Mouse (Mus musculus): ENCODE data around the gene St6galnac6. TPM values are rescaled to one million over a fixed set of nuclear protein-coding genes. Genes with fewer than 3 reads are reported as not detected.

St6galnac6 gene
- polyA plus RNA-seq, 1 experiment: 35.3 TPM

- Histone ChIP-seq H3K27ac (ENCODE audit: insufficient read depth, low read depth, low read length) (peak within 1 kb of the TSS; percentile 34), H3K4me1 (ENCODE audit: control insufficient read depth, insufficient read depth, low read length) (peaks cover 19% of the 10 kb centered on the region), H3K4me3 (ENCODE audit: insufficient read depth, low read length) (peak within 1 kb of the TSS; percentile 87)
- peak; percentile 97 for TF ChIP-seq POLR2A (IDR thresholded peaks at IDR 0.05; ENCODE audit: borderline replicate concordance, low read depth, low read length)
- TF ChIP-seq CTCF (IDR thresholded peaks at IDR 0.05; ENCODE audit: low read depth, low read length): no peak; the same call in 1 of the 2 replicates
Observed at GRCm38 (mm10) chr2:32570698-32571494, 28.6 kb upstream of the St6galnac6 start, which contains the start of gene Dpm2. Dpm2 (plus strand) TSS chr2:32570858.

GRCm38 (mm10) chr2:32572196-32572595 is 27.3 kb upstream of the St6galnac6 start:
- H3K4me3 ChIP-seq (ENCODE audit: insufficient read depth, low read length): no peak overlapping the region
- H3K27ac ChIP-seq (ENCODE audit: insufficient read depth, low read depth, low read length): no peak overlapping the region
- H3K4me1 ChIP-seq (ENCODE audit: control insufficient read depth, insufficient read depth, low read length): peaks cover 19% of the 10 kb centered on the region
- TF ChIP-seq POLR2A (IDR thresholded peaks at IDR 0.05; ENCODE audit: borderline replicate concordance, low read depth, low read length) (no peak), CTCF (IDR thresholded peaks at IDR 0.05; ENCODE audit: low read depth, low read length) (no peak)

- H3K4me1 ChIP-seq (ENCODE audit: control insufficient read depth, insufficient read depth, low read length): peaks cover 17% of the 10 kb centered on the region
- no peak within 1 kb of the TSS for H3K27ac ChIP-seq (ENCODE audit: insufficient read depth, low read depth, low read length)
- no peak within 1 kb of the TSS for H3K4me3 ChIP-seq (ENCODE audit: insufficient read depth, low read length)
- TF ChIP-seq CTCF (IDR thresholded peaks at IDR 0.05; ENCODE audit: low read depth, low read length): no peak
- no peak for TF ChIP-seq POLR2A (IDR thresholded peaks at IDR 0.05; ENCODE audit: borderline replicate concordance, low read depth, low read length)
Observed at GRCm38 (mm10) chr2:32574497-32574896, 25.0 kb upstream of the St6galnac6 start, which contains the start of gene Pip5kl1. Pip5kl1 (plus strand) TSS chr2:32574797.

- Histone ChIP-seq H3K4me1 (ENCODE audit: control insufficient read depth, insufficient read depth, low read length) (peaks cover 17% of the 10 kb centered on the region), H3K27ac (ENCODE audit: insufficient read depth, low read depth, low read length) (no peak overlapping the region), H3K4me3 (ENCODE audit: insufficient read depth, low read length) (no peak overlapping the region)
- TF ChIP-seq POLR2A (IDR thresholded peaks at IDR 0.05; ENCODE audit: borderline replicate concordance, low read depth, low read length) (no peak), CTCF (IDR thresholded peaks at IDR 0.05; ENCODE audit: low read depth, low read length) (no peak)
Observed at GRCm38 (mm10) chr2:32574901-32575585, 24.5 kb upstream of the St6galnac6 start.

GRCm38 (mm10) chr2:32575586-32576160 is 23.8 kb upstream of the St6galnac6 start, which contains the start of gene 9430097D07Rik:
9430097D07Rik (minus strand) TSS chr2:32575684.
- Histone ChIP-seq H3K4me3 (ENCODE audit: insufficient read depth, low read length) (no peak within 1 kb of the TSS), H3K27ac (ENCODE audit: insufficient read depth, low read depth, low read length) (no peak within 1 kb of the TSS), H3K4me1 (ENCODE audit: control insufficient read depth, insufficient read depth, low read length) (peaks cover 17% of the 10 kb centered on the region)
- TF ChIP-seq CTCF (IDR thresholded peaks at IDR 0.05; ENCODE audit: low read depth, low read length) (no peak), POLR2A (IDR thresholded peaks at IDR 0.05; ENCODE audit: borderline replicate concordance, low read depth, low read length) (no peak)

GRCm38 (mm10) chr2:32576532-32576931 is 23.0 kb upstream of the St6galnac6 start:
- no peak for TF ChIP-seq POLR2A (IDR thresholded peaks at IDR 0.05; ENCODE audit: borderline replicate concordance, low read depth, low read length)
- no peak for TF ChIP-seq CTCF (IDR thresholded peaks at IDR 0.05; ENCODE audit: low read depth, low read length)
- Histone ChIP-seq H3K4me3 (ENCODE audit: insufficient read depth, low read length) (no peak overlapping the region), H3K4me1 (ENCODE audit: control insufficient read depth, insufficient read depth, low read length) (peaks cover 17% of the 10 kb centered on the region), H3K27ac (ENCODE audit: insufficient read depth, low read depth, low read length) (no peak overlapping the region)

GRCm38 (mm10) chr2:32578146-32579046 is 21.1 kb upstream of the St6galnac6 start:
- no peak overlapping the region for H3K4me3 ChIP-seq (ENCODE audit: insufficient read depth, low read length)
- H3K4me1 ChIP-seq (ENCODE audit: control insufficient read depth, insufficient read depth, low read length): peaks cover 7% of the 10 kb centered on the region
- no peak overlapping the region for H3K27ac ChIP-seq (ENCODE audit: insufficient read depth, low read depth, low read length)
- TF ChIP-seq POLR2A (IDR thresholded peaks at IDR 0.05; ENCODE audit: borderline replicate concordance, low read depth, low read length) (no peak), CTCF (IDR thresholded peaks at IDR 0.05; ENCODE audit: low read depth, low read length) (no peak)

GRCm38 (mm10) chr2:32581450-32582095 is 17.9 kb upstream of the St6galnac6 start:
- Histone ChIP-seq H3K27ac (ENCODE audit: insufficient read depth, low read depth, low read length) (no peak overlapping the region), H3K4me3 (ENCODE audit: insufficient read depth, low read length) (no peak overlapping the region), H3K4me1 (ENCODE audit: control insufficient read depth, insufficient read depth, low read length) (peaks cover 14% of the 10 kb centered on the region)
- TF ChIP-seq CTCF (IDR thresholded peaks at IDR 0.05; ENCODE audit: low read depth, low read length): no peak
- TF ChIP-seq POLR2A (IDR thresholded peaks at IDR 0.05; ENCODE audit: borderline replicate concordance, low read depth, low read length): no peak
